Mouse (Mus musculus) MEL (cell line): Measurements from ENCODE around the gene Secisbp2. TPM values are rescaled to one million over a fixed set of nuclear protein-coding genes. Genes with fewer than 3 reads are reported as not detected.

Experiments used
- DNase-seq: peaks from one replicate; pipeline ENCODE4 v3.0.0; 2011; ENCODE audit warnings: low read depth, low spot score
- H3K27ac ChIP-seq: 2 replicates; pipeline ENCODE4 v1.5.1; 2012; ENCODE audit warnings: low read depth, mild to moderate bottlenecking, control low read depth, low read length, moderate library complexity; ENCODE audit not compliant: control insufficient read depth
- H3K27me3 ChIP-seq, 2 experiments: fragments of 150-350 bp in 1 of 2; sonication (generic) in 1 of 2; 2 replicates each; pipeline ENCODE4 v1.6.1; 2012; ENCODE audit warnings: low read length in 2 of 2, mild to moderate bottlenecking in 2 of 2, improper control_type of control experiment in 1 of 2, moderate library complexity in 1 of 2; ENCODE audit not compliant: insufficient read depth in 2 of 2, control insufficient read depth in 1 of 2
- H3K36me3 ChIP-seq, 2 experiments: 2 replicates each; pipeline ENCODE4 v1.6.1; 2012 to 2014; ENCODE audit warnings: low read length in 2 of 2, improper control_type of control experiment in 1 of 2, inconsistent platforms in 1 of 2, mild to moderate bottlenecking in 1 of 2; ENCODE audit not compliant: insufficient read depth in 2 of 2, control insufficient read depth in 1 of 2
- H3K4me1 ChIP-seq, 2 experiments: fragments of 150-350 bp in 1 of 2; sonication (generic) in 1 of 2; 2 replicates each; pipeline ENCODE4 v1.6.1; 2012; ENCODE audit warnings: low read length in 2 of 2, improper control_type of control experiment in 1 of 2, mild to moderate bottlenecking in 1 of 2; ENCODE audit not compliant: insufficient read depth in 2 of 2, control insufficient read depth in 1 of 2
- H3K4me3 ChIP-seq, 2 experiments: fragments of 150-350 bp in 1 of 2; sonication (generic) in 1 of 2; 2 replicates each; pipeline ENCODE4 v1.5.1; 2012; ENCODE audit warnings: low read depth in 2 of 2, low read length in 2 of 2, mild to moderate bottlenecking in 2 of 2, moderate library complexity in 2 of 2, control low read depth in 1 of 2, improper control_type of control experiment in 1 of 2; ENCODE audit not compliant: control insufficient read depth in 1 of 2, insufficient read depth in 1 of 2
- H3K79me2 ChIP-seq: 2 replicates; pipeline ENCODE4 v1.6.1; 2012; ENCODE audit warnings: mild to moderate bottlenecking, low read length, moderate library complexity; ENCODE audit not compliant: control insufficient read depth, poor library complexity, insufficient read depth
- H3K9ac ChIP-seq: 2 replicates; pipeline ENCODE4 v1.6.1; 2012; ENCODE audit warnings: low read depth, mild to moderate bottlenecking, control low read depth, low read length, moderate library complexity; ENCODE audit not compliant: control insufficient read depth, poor library complexity, severe bottlenecking
- H3K9me3 ChIP-seq: fragments of 150-350 bp; sonication (generic); replicated peaks from 2 replicates; pipeline ENCODE4 v1.6.1; 2012; ENCODE audit warnings: mild to moderate bottlenecking, low read length, improper control_type of control experiment, moderate library complexity; ENCODE audit not compliant: insufficient read depth
- CHD2 ChIP-seq: IDR thresholded peaks from 2 replicates; pipeline ENCODE4 v1.6.1; 2011; ENCODE audit warnings: low read length, improper control_type of control experiment
- E2F4 ChIP-seq: IDR thresholded peaks from 2 replicates; pipeline ENCODE4 v1.6.1; 2011; ENCODE audit warnings: low read depth, low read length, improper control_type of control experiment, borderline replicate concordance
- EP300 ChIP-seq, 2 experiments: IDR thresholded peaks; 2 replicates each; pipeline ENCODE4 v1.6.1; 2011; ENCODE audit warnings: improper control_type of control experiment in 2 of 2, low read length in 2 of 2, low read depth in 1 of 2, mild to moderate bottlenecking in 1 of 2
- ETS1 ChIP-seq: IDR thresholded peaks from 2 replicates; pipeline ENCODE4 v1.6.1; 2012; ENCODE audit warnings: low read depth, mild to moderate bottlenecking, inconsistent platforms, low read length, improper control_type of control experiment, moderate library complexity
- GATA1 ChIP-seq: IDR thresholded peaks from 2 replicates; pipeline ENCODE4 v1.6.1; 2011; ENCODE audit warnings: low read depth, low read length, improper control_type of control experiment
- HCFC1 ChIP-seq: IDR thresholded peaks from 2 replicates; pipeline ENCODE4 v1.6.1; 2012; ENCODE audit warnings: low read depth, mild to moderate bottlenecking, inconsistent platforms, low read length, improper control_type of control experiment, moderate library complexity
- MEF2A ChIP-seq: IDR thresholded peaks from 2 replicates; pipeline ENCODE4 v1.6.1; 2014; ENCODE audit warnings: low read depth, mild to moderate bottlenecking, inconsistent platforms, low read length, improper control_type of control experiment; ENCODE audit not compliant: poor library complexity, insufficient replicate concordance, severe bottlenecking; ENCODE audit errors: extremely low read depth
- MXI1 ChIP-seq: IDR thresholded peaks from 2 replicates; pipeline ENCODE4 v1.6.1; 2011; ENCODE audit warnings: mild to moderate bottlenecking, low read depth, low read length, improper control_type of control experiment
- POLR2AphosphoS5 ChIP-seq: IDR thresholded peaks from 2 replicates; pipeline ENCODE4 v1.6.1; 2012; ENCODE audit warnings: low read depth, borderline replicate concordance, mild to moderate bottlenecking, inconsistent platforms, low read length, moderate library complexity, mixed read lengths
- RAD21 ChIP-seq: IDR thresholded peaks from 2 replicates; pipeline ENCODE4 v1.6.1; 2011; ENCODE audit warnings: mild to moderate bottlenecking, low read depth, low read length, improper control_type of control experiment
- TBP ChIP-seq: IDR thresholded peaks from 2 replicates; pipeline ENCODE4 v1.8.0; 2011; ENCODE audit warnings: low read depth, low read length, improper control_type of control experiment
- TCF12 ChIP-seq: IDR thresholded peaks from 2 replicates; pipeline ENCODE4 v1.6.1; 2014; ENCODE audit warnings: low read depth, mild to moderate bottlenecking, inconsistent platforms, low read length, improper control_type of control experiment, moderate library complexity
- ZC3H11A ChIP-seq: IDR thresholded peaks from 2 replicates; pipeline ENCODE4 v1.6.1; 2012; ENCODE audit warnings: low read depth, mild to moderate bottlenecking, inconsistent platforms, low read length, improper control_type of control experiment
- polyA plus RNA-seq, 2 experiments: library from polyadenylated mRNA; stranded (reverse) in 1 of 2; unstranded in 1 of 2; fragments of >175 nt in 1 of 2; fragments of >200 nt in 1 of 2; gene quantifications; 2 replicates each; pipeline versions ENCODE4 v1.2.1 to v1.2.4; 2012; ENCODE audit warnings: low replicate concordance in 2 of 2, low read depth in 1 of 2; ENCODE audit not compliant: insufficient read length in 2 of 2, insufficient read depth in 1 of 2, missing spikeins in 1 of 2
- total RNA-seq: library from RNA; depleted of rRNA; stranded (reverse); fragments of 300-350 nt; gene quantifications from 2 replicates; pipeline ENCODE4 v1.2.3, GENCODE M21; 2012

Secisbp2 gene
- total and polyA plus RNA-seq, 3 experiments = 26.0 to 76.4 (median 28.5) TPM

- TF ChIP-seq MEF2A (no peak), ETS1 (no peak), POLR2AphosphoS5 (no peak), CHD2 (no peak), MXI1 (no peak), TCF12 (no peak), GATA1 (no peak)
- H3K9me3 ChIP-seq = no peaks in the 10 kb centered on the region
- H3K27ac ChIP-seq = no peak overlapping the region
- H3K36me3 ChIP-seq = peaks cover 27 to 28% of the 10 kb centered on the region in 2 experiments
- H3K4me3 ChIP-seq = no peak overlapping the region
- no peak overlapping the region for H3K9ac ChIP-seq
- no peak for DNase-seq
- H3K4me1 ChIP-seq = peaks cover 11 to 29% of the 10 kb centered on the region in 2 experiments
- H3K79me2 ChIP-seq = no peaks in the 10 kb centered on the region
- H3K27me3 ChIP-seq = no peaks in the 10 kb centered on the region
These were observed 27.8 kb downstream of the Secisbp2 start for GRCm38 (mm10) chr13:51679332-51679731.

GRCm38 (mm10) chr13:51681076-51681475 is 29.6 kb downstream of the Secisbp2 start:
- no peak overlapping the region for H3K4me3 ChIP-seq
- TF ChIP-seq EP300 (IDR thresholded peaks at IDR 0.05; ENCODE audit: low read depth in 1 of 2, low read length in 2 of 2) = no peak
- no peak for TF ChIP-seq TCF12
- no peak for TF ChIP-seq RAD21
- no peak for TF ChIP-seq ZC3H11A
- no peak for TF ChIP-seq HCFC1
- TF ChIP-seq, all 39 proteins: peak for 0
- H3K9me3 ChIP-seq = no peaks in the 10 kb centered on the region
- no peak overlapping the region for H3K9ac ChIP-seq
- peaks cover 20 to 42% of the 10 kb centered on the region in 2 experiments for H3K4me1 ChIP-seq
- no peak for DNase-seq
- H3K36me3 ChIP-seq = peaks cover 21 to 38% of the 10 kb centered on the region in 2 experiments
- H3K79me2 ChIP-seq = no peaks in the 10 kb centered on the region
- no peak overlapping the region for H3K27ac ChIP-seq
- no peaks in the 10 kb centered on the region for H3K27me3 ChIP-seq

- Histone ChIP-seq H3K27me3 (no peaks in the 10 kb centered on the region), H3K4me1 (peaks cover 20 to 40% of the 10 kb centered on the region in 2 experiments), H3K27ac (no peak overlapping the region), H3K36me3 (peaks cover 21 to 38% of the 10 kb centered on the region in 2 experiments), H3K9me3 (no peaks in the 10 kb centered on the region), H3K9ac (no peak overlapping the region), H3K79me2 (no peaks in the 10 kb centered on the region), H3K4me3 (no peak overlapping the region)
- DNase-seq = no peak
- TF ChIP-seq E2F4 (no peak), TBP (no peak), MEF2A (no peak)
These were observed 30.1 kb downstream of the Secisbp2 start for GRCm38 (mm10) chr13:51681634-51682033.
